7 mouse cellular contexts compared by ENCODE assay signal in the genomic region with DNA sequence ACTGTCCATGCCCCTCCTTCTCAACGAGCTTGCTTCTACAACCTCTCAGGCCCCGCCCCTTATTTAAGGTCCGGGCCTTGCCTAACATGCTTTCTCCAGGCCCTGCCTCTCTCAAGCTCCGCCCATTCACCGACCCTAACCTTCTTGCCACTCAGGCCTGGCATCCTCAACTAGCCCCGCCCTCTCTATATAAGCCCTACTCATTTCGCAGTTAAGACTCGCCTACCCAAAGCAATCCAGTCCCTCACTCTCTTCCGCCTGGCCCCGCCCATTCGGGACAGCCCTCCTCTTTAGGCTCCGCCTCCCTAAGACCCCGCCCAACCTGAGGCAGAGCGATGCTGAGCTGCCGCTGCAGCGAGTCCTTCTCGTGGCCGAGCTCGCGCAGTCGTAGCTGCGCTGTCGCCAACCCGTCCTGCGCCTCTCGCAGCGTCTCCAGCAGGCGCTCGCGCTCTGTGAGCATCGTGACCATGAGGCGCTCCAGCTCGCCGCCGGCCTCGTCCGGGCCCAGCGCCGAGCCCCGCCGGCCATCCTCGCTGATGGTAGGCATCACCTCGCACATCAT. TPM values are rescaled to one million over a fixed set of nuclear protein-coding genes. Genes with fewer than 3 reads are reported as not detected.
DNase-seq lines count a peak whose midpoint lies in the region; ATAC-seq and TF ChIP-seq lines count a peak whose summit lies in the region.

No protein-coding gene starts in this region.

- H3K4me2 ChIP-seq in limb, embryonic 11.5 days (ENCODE audit: low read depth, severe bottlenecking): peak overlapping the region; percentile 90
- H3K4me2 ChIP-seq in midbrain, embryonic 13.5 days (replicated peaks): peak overlapping the region; percentile 86

- peak; percentile 85 for DNase-seq in adrenal gland, adult 2 months
- peak; percentile 63 to 75 for DNase-seq in heart, adult 18-20 months
- DNase-seq in kidney, adult 18-20 months: peak; percentile 71
- peak; percentile 85 for DNase-seq in limb, embryonic 11.5 days (ENCODE audit: low spot score)

- peak overlapping the region; percentile 63 for H3K9ac ChIP-seq in limb, embryonic 11.5 days (ENCODE audit: low read length)
- H3K9ac ChIP-seq in midbrain, embryonic 13.5 days (replicated peaks): peak overlapping the region; percentile 79

- TF ChIP-seq CTCF in small intestine, adult 2 months (IDR thresholded peaks at IDR 0.05; ENCODE audit: extremely low read depth, insufficient read length, insufficient replicate concordance, low read depth, low read length): no peak

- peaks cover 42% of the 10 kb centered on the region for H3K27me3 ChIP-seq in limb, embryonic 11.5 days (ENCODE audit: control insufficient read depth, insufficient read depth, low read length)
- H3K27me3 ChIP-seq in midbrain, embryonic 13.5 days: peaks cover 24% of the 10 kb centered on the region
- H3K27me3 ChIP-seq in small intestine, adult 2 months (ENCODE audit: control insufficient read depth, insufficient read depth, low read length): peaks cover 30% of the 10 kb centered on the region

- under 1% methylated on average over 43 of the region's 43 CpGs for WGBS in limb, embryonic 11.5 days
- WGBS in midbrain, embryonic 13.5 days: under 1% methylated on average over 43 of the region's 43 CpGs
- WGBS in small intestine, adult 2 months: 1% methylated on average over 43 of the region's 43 CpGs

- H3K27ac ChIP-seq in limb, embryonic 11.5 days (replicated peaks; ENCODE audit: low read depth, low read length): no peak overlapping the region
- peak overlapping the region; percentile 81 for H3K27ac ChIP-seq in midbrain, embryonic 13.5 days
- H3K27ac ChIP-seq in small intestine, adult 2 months (ENCODE audit: insufficient read depth, low read depth, low read length): no peak overlapping the region

- H3K4me1 ChIP-seq in limb, embryonic 11.5 days (ENCODE audit: control insufficient read depth, insufficient read depth, low read length): peaks cover 9% of the 10 kb centered on the region; the same call in 1 of the 2 replicates
- H3K4me1 ChIP-seq in midbrain, embryonic 13.5 days (replicated peaks): peaks cover 44% of the 10 kb centered on the region
- H3K4me1 ChIP-seq in small intestine, adult 2 months (ENCODE audit: control insufficient read depth, insufficient read depth, insufficient read length, low read length): peaks cover 14% of the 10 kb centered on the region

- H3K4me3 ChIP-seq in limb, embryonic 11.5 days (ENCODE audit: low read depth, low read length): peak overlapping the region; percentile 45
- H3K4me3 ChIP-seq in midbrain, embryonic 13.5 days (replicated peaks): peak overlapping the region; percentile 50
- peak overlapping the region; percentile 41 for H3K4me3 ChIP-seq in small intestine, adult 2 months (ENCODE audit: low read depth, low read length)

- no peaks in the 10 kb centered on the region for H3K9me3 ChIP-seq in limb, embryonic 11.5 days (ENCODE audit: control insufficient read depth, low read length)
- H3K9me3 ChIP-seq in midbrain, embryonic 13.5 days: no peaks in the 10 kb centered on the region

- TF ChIP-seq POLR2A in small intestine, adult 2 months (IDR thresholded peaks at IDR 0.05; ENCODE audit: low read depth, low read length): peak; percentile 29; the same call in 1 of the 2 replicates

- ATAC-seq in common myeloid progenitor, adult 5-6 weeks (replicated peaks; ENCODE audit: low read depth, poor library complexity, severe bottlenecking): peak; percentile 81
- peak; percentile 80; the same call in 1 of the 2 replicates for ATAC-seq in limb, embryonic 11.5 days (ENCODE audit: insufficient number of reproducible peaks, low FRiP score, low TSS enrichment, low read depth)
- peak; percentile 91 for ATAC-seq in midbrain, embryonic 13.5 days

- no peaks in the 10 kb centered on the region for H3K36me3 ChIP-seq in limb, embryonic 11.5 days (ENCODE audit: control insufficient read depth, insufficient read depth, low read length)
- H3K36me3 ChIP-seq in midbrain, embryonic 13.5 days: peaks cover 28% of the 10 kb centered on the region
- H3K36me3 ChIP-seq in small intestine, adult 2 months (ENCODE audit: control insufficient read depth, insufficient read depth, low read length): no peaks in the 10 kb centered on the region

RNA-seq across cellular contexts. Expression of a gene that starts 5.5 kb away (rescaled TPM):
- 1 to 10 TPM; 1.1 to 2.8 TPM for total RNA-seq in adrenal gland, adult 2 months (2021)
- 4.3 and 4.7 TPM in 2 replicates for polyA plus RNA-seq in adrenal gland, adult 2 months (2012; rRNA removed)
- not detected in 2 replicates for total RNA-seq in common myeloid progenitor, adult 5-6 weeks (2017)
- under 1 TPM in 1 of 2 experiments, not detected in 1; 0.33 TPM for total RNA-seq in heart, adult 18-20 months (2021)
- polyA plus RNA-seq in limb, embryonic 11.5 days (2014; fragmentation: Nextera tagmentation; extraction: Ambion mirVana): 5.4 and 6.1 TPM in 2 replicates
- 17.2 and 19.8 TPM in 2 replicates for polyA plus RNA-seq in midbrain, embryonic 13.5 days (2015; fragmentation: Nextera tagmentation; extraction: Ambion mirVana)
- 15.4 and 63.9 TPM in 2 replicates for polyA plus RNA-seq in small intestine, adult 2 months (2012; rRNA removed)

RNA-seq across cellular contexts. Expression of a gene that starts 9.1 kb away (rescaled TPM):
- 1 to 10 TPM; 2.4 to 3.8 TPM for total RNA-seq in adrenal gland, adult 2 months (2021)
- 5.7 and 10.3 TPM in 2 replicates for polyA plus RNA-seq in adrenal gland, adult 2 months (2012; rRNA removed)
- 1.9 TPM in 1 of 2 replicates, not detected in the other for total RNA-seq in common myeloid progenitor, adult 5-6 weeks (2017)
- 1 to 10 TPM; 1.7 to 2.3 TPM for total RNA-seq in heart, adult 18-20 months (2021)
- 0.43 and 0.89 TPM in 2 replicates for polyA plus RNA-seq in limb, embryonic 11.5 days (2014; fragmentation: Nextera tagmentation; extraction: Ambion mirVana)
- polyA plus RNA-seq in midbrain, embryonic 13.5 days (2015; fragmentation: Nextera tagmentation; extraction: Ambion mirVana): 7.1 and 7.9 TPM in 2 replicates
- 2.9 and 4.0 TPM in 2 replicates for polyA plus RNA-seq in small intestine, adult 2 months (2012; rRNA removed)

RNA-seq across cellular contexts. Expression of a gene that starts 26.2 kb away (rescaled TPM):
- under 1 TPM in 1 of 2 experiments, not detected in 1; 0.23 TPM for total RNA-seq in adrenal gland, adult 2 months (2021)
- polyA plus RNA-seq in adrenal gland, adult 2 months (2012; rRNA removed): 0.18 TPM in 1 of 2 replicates, not detected in the other
- total RNA-seq in common myeloid progenitor, adult 5-6 weeks (2017): 0.41 TPM in 1 of 2 replicates, not detected in the other
- total RNA-seq in heart, adult 18-20 months (2021): 100 to 1,000 TPM; 954 to 975 TPM
- 0.52 and 0.83 TPM in 2 replicates for polyA plus RNA-seq in limb, embryonic 11.5 days (2014; fragmentation: Nextera tagmentation; extraction: Ambion mirVana)
- polyA plus RNA-seq in midbrain, embryonic 13.5 days (2015; fragmentation: Nextera tagmentation; extraction: Ambion mirVana): 0.10 and 0.26 TPM in 2 replicates
- 0.14 and 0.46 TPM in 2 replicates for polyA plus RNA-seq in small intestine, adult 2 months (2012; rRNA removed)

RNA-seq across cellular contexts. Expression of a gene that starts 27.7 kb away (rescaled TPM):
- total RNA-seq in adrenal gland, adult 2 months (2021): 1 to 10 TPM; 5.2 to 9.4 TPM
- polyA plus RNA-seq in adrenal gland, adult 2 months (2012; rRNA removed): 8.8 and 11.2 TPM in 2 replicates
- total RNA-seq in common myeloid progenitor, adult 5-6 weeks (2017): 3.1 and 3.4 TPM in 2 replicates
- total RNA-seq in heart, adult 18-20 months (2021): 10 to 100 TPM; 20.0 to 27.9 TPM
- 6.7 and 8.9 TPM in 2 replicates for polyA plus RNA-seq in limb, embryonic 11.5 days (2014; fragmentation: Nextera tagmentation; extraction: Ambion mirVana)
- polyA plus RNA-seq in midbrain, embryonic 13.5 days (2015; fragmentation: Nextera tagmentation; extraction: Ambion mirVana): 7.3 and 10.8 TPM in 2 replicates
- polyA plus RNA-seq in small intestine, adult 2 months (2012; rRNA removed): 101 and 257 TPM in 2 replicates

RNA-seq across cellular contexts. Expression of a gene that starts 34.2 kb away (rescaled TPM):
- 100 to 1,000 TPM; 219 to 278 TPM for total RNA-seq in adrenal gland, adult 2 months (2021)
- polyA plus RNA-seq in adrenal gland, adult 2 months (2012; rRNA removed): 230 and 236 TPM in 2 replicates
- total RNA-seq in common myeloid progenitor, adult 5-6 weeks (2017): 451 and 564 TPM in 2 replicates
- total RNA-seq in heart, adult 18-20 months (2021): 10 to 100 TPM; 81.1 to 85.7 TPM
- polyA plus RNA-seq in limb, embryonic 11.5 days (2014; fragmentation: Nextera tagmentation; extraction: Ambion mirVana): 87.5 and 93.0 TPM in 2 replicates
- polyA plus RNA-seq in midbrain, embryonic 13.5 days (2015; fragmentation: Nextera tagmentation; extraction: Ambion mirVana): 223 and 238 TPM in 2 replicates
- polyA plus RNA-seq in small intestine, adult 2 months (2012; rRNA removed): 73.2 and 122 TPM in 2 replicates
